Mouse (Mus musculus) right cerebral cortex, postnatal 25 days (tissue): ENCODE measurements at regions not wholly inside any gene's neighbourhood (a gene's known extent, or its start where the extent isn't known, plus 50 kb on each side); places are given as distances from the start of the nearest gene placed in this dataset.
A peak's percentile ranks its signal among the peaks of the same experiment; 100 is the strongest.

Source experiments
- DNase-seq: peaks from one replicate; pipeline ENCODE4 v3.0.0; 2022

- no peak for DNase-seq
Measured at GRCm38 (mm10) chr9:49946857-49947256, 148.1 kb upstream of the Ncam1 start.

GRCm38 (mm10) chr9:49935555-49936376, 137.0 kb upstream of the Ncam1 start:
- DNase-seq = peak; percentile 31

- DNase-seq = no peak
Measured at GRCm38 (mm10) chr9:49928041-49928656, 129.4 kb upstream of the Ncam1 start.

GRCm38 (mm10) chr9:49927281-49927680, 128.6 kb upstream of the Ncam1 start:
- no peak for DNase-seq

GRCm38 (mm10) chr9:49925796-49926195, 127.1 kb upstream of the Ncam1 start:
- DNase-seq = no peak

GRCm38 (mm10) chr9:49923981-49924501, 125.3 kb upstream of the Ncam1 start:
- DNase-seq = no peak

- DNase-seq = no peak
Measured at GRCm38 (mm10) chr9:49922770-49923169, 124.0 kb upstream of the Ncam1 start.

- no peak for DNase-seq
Measured at GRCm38 (mm10) chr9:49922162-49922561, 123.4 kb upstream of the Ncam1 start.

GRCm38 (mm10) chr9:49921306-49921705, 122.6 kb upstream of the Ncam1 start:
- no peak for DNase-seq

- peak; percentile 20 for DNase-seq
Measured at GRCm38 (mm10) chr9:49915046-49915719, 116.5 kb upstream of the Ncam1 start.

- DNase-seq = no peak
Measured at GRCm38 (mm10) chr9:49913677-49914076, 115.0 kb upstream of the Ncam1 start.

GRCm38 (mm10) chr9:49912306-49912705, 113.6 kb upstream of the Ncam1 start:
- no peak for DNase-seq

- no peak for DNase-seq
Measured at GRCm38 (mm10) chr9:49906306-49906705, 107.6 kb upstream of the Ncam1 start.

GRCm38 (mm10) chr9:49905703-49906102, 107.0 kb upstream of the Ncam1 start:
- no peak for DNase-seq

- no peak for DNase-seq
Measured at GRCm38 (mm10) chr9:49898947-49899346, 100.2 kb upstream of the Ncam1 start.

GRCm38 (mm10) chr9:49884516-49885343, 86.0 kb upstream of the Ncam1 start:
- no peak for DNase-seq

- no peak for DNase-seq
Measured at GRCm38 (mm10) chr9:49879361-49880128, 80.8 kb upstream of the Ncam1 start.

GRCm38 (mm10) chr9:49874881-49875280, 76.2 kb upstream of the Ncam1 start:
- no peak for DNase-seq

- DNase-seq = peak; percentile 61
Measured at GRCm38 (mm10) chr9:49873550-49873949, 74.8 kb upstream of the Ncam1 start.

- no peak for DNase-seq
Measured at GRCm38 (mm10) chr9:49851522-49851921, 52.8 kb upstream of the Ncam1 start.

- no peak for DNase-seq
Measured at GRCm38 (mm10) chr9:49849442-49849841, 50.7 kb upstream of the Ncam1 start.

GRCm38 (mm10) chr9:49848943-49849342, 50.2 kb upstream of the Ncam1 start:
- no peak for DNase-seq
